Mouse (Mus musculus): ENCODE data around the gene Gm8267. TPM values are rescaled to one million over a fixed set of nuclear protein-coding genes. Genes with fewer than 3 reads are reported as not detected.

Gene Gm8267
- polyA plus RNA-seq (2014; fragmentation: Illumina TruSeq; extraction: RNeasy Lipid Tissue Mini Kit (QIAGEN cat#74804); ENCODE audit: low read depth, low replicate concordance), result not detected

DNA sequence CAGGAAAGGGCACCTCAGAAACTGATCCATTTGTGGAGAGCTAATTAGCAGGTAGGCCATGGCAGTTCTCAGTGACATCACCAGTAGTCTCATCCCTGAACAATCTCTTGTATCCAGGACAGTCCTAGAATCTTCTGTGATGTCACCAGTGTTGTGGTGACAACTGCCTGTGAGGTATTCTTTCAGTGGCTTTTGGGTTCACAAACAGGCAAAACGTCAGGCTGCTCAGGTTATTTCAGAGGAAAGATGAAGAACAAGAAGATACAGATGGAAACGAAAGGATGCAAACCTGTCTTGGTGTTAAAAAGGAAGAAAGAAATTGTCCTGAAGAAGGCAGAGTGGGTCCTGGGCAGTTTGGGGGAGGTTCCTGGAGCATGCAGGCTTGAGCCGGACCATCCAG, at the start of gene Gm8267:
Gene Gm8267 (minus strand): TSS at position 101 of the 400 bp plus-strand sequence.

DNA sequence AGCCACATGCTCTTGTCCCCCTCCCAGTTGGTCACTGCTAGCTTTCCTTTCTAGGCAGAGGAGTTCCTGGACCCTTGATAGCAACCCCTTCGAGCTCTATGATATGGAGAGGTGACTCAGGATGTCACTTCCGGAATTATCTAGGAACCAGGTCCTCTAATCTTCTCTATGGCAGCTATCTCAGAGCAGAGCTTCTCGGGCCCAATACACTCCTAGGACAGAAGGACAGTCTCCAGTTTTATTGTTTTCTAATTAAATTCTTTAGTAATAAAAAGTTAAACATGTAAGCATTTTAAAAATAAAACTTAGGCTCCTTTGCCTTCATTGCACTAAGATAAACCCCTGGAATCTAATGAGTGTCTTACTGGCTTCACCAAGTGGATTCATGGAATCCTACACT, 43.8 kb downstream of the Gm8267 start, which contains the start of gene Gm8257:
Gene Gm8257 (minus strand): TSS at position 101 of the 400 bp plus-strand sequence.

Other genes starting within 250 kb of the Gm8267 start
- gene Gm17093, start 232.1 kb downstream of the Gm8267 start, polyA plus RNA-seq (2014; fragmentation: Illumina TruSeq; extraction: RNeasy Lipid Tissue Mini Kit (QIAGEN cat#74804); ENCODE audit: low read depth, low replicate concordance), result not detected
- not detected for gene Gm8247, start 167.2 kb downstream of the Gm8267 start, polyA plus RNA-seq (2014; fragmentation: Illumina TruSeq; extraction: RNeasy Lipid Tissue Mini Kit (QIAGEN cat#74804); ENCODE audit: low read depth, low replicate concordance)
- gene Gm5624, start 122.4 kb downstream of the Gm8267 start, polyA plus RNA-seq (2014; fragmentation: Illumina TruSeq; extraction: RNeasy Lipid Tissue Mini Kit (QIAGEN cat#74804); ENCODE audit: low read depth, low replicate concordance), result not detected
- gene Gm8257, start 43.9 kb downstream of the Gm8267 start, polyA plus RNA-seq (2014; fragmentation: Illumina TruSeq; extraction: RNeasy Lipid Tissue Mini Kit (QIAGEN cat#74804); ENCODE audit: low read depth, low replicate concordance), result not detected
- not detected for gene Ptgdr, start 109.0 kb upstream of the Gm8267 start, polyA plus RNA-seq (2014; fragmentation: Illumina TruSeq; extraction: RNeasy Lipid Tissue Mini Kit (QIAGEN cat#74804); ENCODE audit: low read depth, low replicate concordance)
- gene Ptger2, start 237.9 kb upstream of the Gm8267 start, polyA plus RNA-seq (2014; fragmentation: Illumina TruSeq; extraction: RNeasy Lipid Tissue Mini Kit (QIAGEN cat#74804); ENCODE audit: low read depth, low replicate concordance), result 0.93 TPM